In the genomic region with DNA sequence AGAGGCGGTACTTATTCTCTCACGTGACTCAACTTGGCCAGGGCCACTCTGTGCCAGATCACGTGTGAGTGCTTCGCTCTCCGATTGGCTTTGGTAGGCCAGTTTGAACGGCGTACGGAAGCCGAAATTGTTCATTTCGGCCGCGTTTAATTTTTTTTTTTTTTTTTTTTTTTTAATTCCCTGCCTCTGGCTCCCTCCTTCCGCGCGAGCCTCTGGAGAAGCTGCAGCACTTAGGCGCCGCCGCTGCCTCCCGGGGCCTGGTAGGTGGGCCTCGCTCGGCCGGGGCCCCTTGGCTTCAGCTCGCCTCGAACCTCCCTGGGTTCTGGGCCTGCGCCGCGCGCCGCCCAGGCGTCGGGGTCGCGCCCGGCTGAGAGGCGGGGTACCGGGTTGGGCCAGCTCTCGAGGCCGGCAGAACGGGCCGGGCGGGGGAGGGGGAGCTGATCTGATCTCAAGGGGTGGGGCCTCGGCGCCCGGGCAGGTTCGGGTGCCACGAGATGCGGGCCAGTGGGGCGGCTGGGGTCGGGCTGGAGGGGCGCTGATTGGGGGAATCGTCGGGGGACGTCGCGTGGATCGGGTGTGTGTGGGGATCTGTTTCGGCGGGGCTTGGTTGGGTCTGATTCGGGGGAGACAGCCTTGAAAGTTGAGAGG, we compare ENCODE assay signal across 7 mouse cellular contexts. TPM values are rescaled to one million over a fixed set of nuclear protein-coding genes. Genes with fewer than 3 reads are reported as not detected.
DNase-seq lines count a peak whose midpoint lies in the region; ATAC-seq lines count a peak whose summit lies in the region.

Gene Tnpo2, plus strand, starts transcription at position 198 of the 648 bp plus-strand sequence.

- H3K9me3 ChIP-seq in intestine, embryonic 16.5 days (ENCODE audit: control insufficient read depth, low read length): no peaks in the 10 kb centered on the region
- no peaks in the 10 kb centered on the region for H3K9me3 ChIP-seq in midbrain, embryonic 11.5 days (ENCODE audit: control insufficient read depth, low read length)

- H3K9ac ChIP-seq in intestine, embryonic 16.5 days (ENCODE audit: low read depth, low read length): peak within 1 kb of the TSS; percentile 99
- H3K9ac ChIP-seq in midbrain, embryonic 11.5 days (ENCODE audit: low read length): peak within 1 kb of the TSS; percentile 76

- WGBS in intestine, embryonic 16.5 days: under 1% methylated on average over 59 of the region's 59 CpGs
- WGBS in midbrain, embryonic 11.5 days: under 1% methylated on average over 54 of the region's 59 CpGs

- intact Hi-C loops in left cerebral cortex, postnatal 36 days (cut with DNase I): loop anchor here (5.0 kb wide), 1 partner anchor 35 kb away; the partner anchor contains the start of gene Dhps

- H3K4me1 ChIP-seq in intestine, embryonic 16.5 days (ENCODE audit: control insufficient read depth, insufficient read depth, low read length): peaks cover 16% of the 10 kb centered on the region
- peaks cover 21% of the 10 kb centered on the region for H3K4me1 ChIP-seq in midbrain, embryonic 11.5 days (ENCODE audit: control insufficient read depth, insufficient read depth, low read length)

- peak; percentile 90 for ATAC-seq in intestine, embryonic 16.5 days
- ATAC-seq in midbrain, embryonic 11.5 days (ENCODE audit: low FRiP score): peak; percentile 93

- peak within 1 kb of the TSS; percentile 88 for H3K4me2 ChIP-seq in intestine, embryonic 16.5 days (ENCODE audit: low read depth, low read length)
- H3K4me2 ChIP-seq in midbrain, embryonic 11.5 days: peak within 1 kb of the TSS; percentile 64

- H3K36me3 ChIP-seq in intestine, embryonic 16.5 days (ENCODE audit: control insufficient read depth, insufficient read depth, low read length): peaks cover 11% of the 10 kb centered on the region
- H3K36me3 ChIP-seq in midbrain, embryonic 11.5 days (ENCODE audit: control insufficient read depth, insufficient read depth, low read length): peaks cover 12% of the 10 kb centered on the region; the same call in 1 of the 2 replicates

- H3K27me3 ChIP-seq in intestine, embryonic 16.5 days (replicated peaks; ENCODE audit: control insufficient read depth, insufficient read depth, low read length): no peaks in the 10 kb centered on the region
- H3K27me3 ChIP-seq in midbrain, embryonic 11.5 days (ENCODE audit: control insufficient read depth, insufficient read depth, low read length): no peaks in the 10 kb centered on the region

- peak; percentile 90 for DNase-seq in adrenal gland, adult 8-10 months
- DNase-seq in embryo, embryonic 9.5 days (ENCODE audit: extremely low spot score): peak; percentile 92
- peak; percentile 85 to 91 for DNase-seq in gastrocnemius, postnatal 4 days (ENCODE audit: low spot score in 2 of 2)
- peak; percentile 90 to 92 for DNase-seq in left cerebral cortex, postnatal 36 days (ENCODE audit: low spot score in 2 of 2)
- peak; percentile 98 for DNase-seq in midbrain, embryonic 11.5 days (ENCODE audit: low spot score, missing footprints)
- DNase-seq in skeletal muscle tissue, adult 2 months (ENCODE audit: low read depth, low spot score): peak; percentile 97

- H3K4me3 ChIP-seq in intestine, embryonic 16.5 days (ENCODE audit: low read length): peak within 1 kb of the TSS; percentile 84
- peak within 1 kb of the TSS; percentile 80 for H3K4me3 ChIP-seq in midbrain, embryonic 11.5 days (ENCODE audit: low read depth, low read length)

- H3K27ac ChIP-seq in intestine, embryonic 16.5 days (ENCODE audit: low read length): peak within 1 kb of the TSS; percentile 100
- H3K27ac ChIP-seq in midbrain, embryonic 11.5 days (ENCODE audit: low read depth, low read length): peak within 1 kb of the TSS; percentile 99

RNA-seq across cellular contexts. Expression of gene Tnpo2, which starts in this region (rescaled TPM):
- 10 to 100 TPM; 67.7 to 85.8 (median 73.5) TPM for total RNA-seq in adrenal gland, adult 8-10 months (2022)
- total RNA-seq in gastrocnemius, postnatal 4 days (2021): 10 to 100 TPM; 42.8 to 46.7 TPM
- 21.6 and 22.0 TPM in 2 replicates for polyA plus RNA-seq in intestine, embryonic 16.5 days (2015; fragmentation: Nextera tagmentation; extraction: Ambion mirVana)
- 100 to 1,000 TPM; 160 to 169 TPM for total RNA-seq in left cerebral cortex, postnatal 36 days (2021)
- 19.5 and 19.9 TPM in 2 replicates for polyA plus RNA-seq in midbrain, embryonic 11.5 days (2014; fragmentation: Nextera tagmentation; extraction: Ambion mirVana)

Comparison
In these comparisons a context has a peak if more than half of its experiments do, and no peak if none do; other contexts are left out.
1. Peak in every context shown above with its lines: DNase-seq, ATAC-seq, H3K4me3 ChIP-seq and H3K27ac ChIP-seq.